Mouse (Mus musculus) gastrocnemius, postnatal 14 days (tissue): ENCODE results near the gene Esrrg. TPM values are rescaled to one million over a fixed set of nuclear protein-coding genes. Genes with fewer than 3 reads are reported as not detected.

Experiments
- DNase-seq: peaks from one replicate; pipeline ENCODE4 v3.0.0; 2021; ENCODE audit warnings: mixed read lengths
- intact Hi-C: fragments of 180-260 bp; cut with DNase I; formaldehyde crosslinking; loops from one replicate; pipeline ENCODE4 v1.15.1; 2025; ENCODE audit warnings: low total_unique reads
- total RNA-seq, 2 experiments: library from RNA; stranded (reverse); gene quantifications; 2 replicates each; pipeline ENCODE4 v1.2.3; 2021

The Esrrg gene
- total RNA-seq, 2 experiments from 2014 or later = 10.5 to 16.2 TPM

DNA sequence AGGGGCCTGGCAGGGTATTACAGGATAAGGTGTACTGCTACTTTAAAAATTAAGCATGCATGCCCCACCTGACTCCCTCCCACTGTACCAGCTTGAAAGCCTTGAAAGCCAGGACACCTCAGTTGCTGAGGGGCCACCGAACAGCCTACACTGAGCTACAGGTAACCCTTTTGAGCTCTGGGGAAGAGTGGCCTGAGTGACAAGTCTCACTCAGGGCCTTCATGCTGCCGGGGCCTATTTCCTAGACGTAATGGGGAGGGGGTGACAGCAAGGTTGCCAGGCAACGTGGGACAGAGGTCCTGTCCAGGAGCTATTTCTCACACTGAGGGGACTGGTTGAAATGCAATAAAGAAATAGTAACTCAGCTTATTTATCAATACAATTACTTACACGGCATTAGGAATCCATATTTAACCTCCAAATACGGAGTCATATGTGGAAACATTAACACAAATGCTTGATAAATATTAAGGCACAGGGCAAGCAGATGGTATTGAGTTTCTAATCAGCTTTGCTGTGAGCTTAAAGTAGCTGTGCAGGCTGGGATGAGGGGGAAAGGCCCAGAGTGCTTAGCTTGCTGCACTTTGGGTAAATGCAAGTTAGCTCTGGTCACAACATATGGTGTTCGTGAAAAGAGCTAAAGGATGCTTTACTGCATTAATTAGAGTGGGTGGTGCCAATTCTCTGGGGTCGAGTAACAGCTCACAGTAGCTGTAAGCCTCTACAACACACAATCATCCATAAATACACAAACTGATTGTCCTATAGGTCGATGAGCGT is 653.5 kb downstream of the Esrrg start, which contains the start of gene Ush2a:
Gene Ush2a, plus strand, starts transcription at position 121 of the 780 bp plus-strand sequence.
- intact Hi-C loops = no loop called here
- DNase-seq = no peak
